Mouse (Mus musculus) retina, adult 2 months (tissue): Measurements from ENCODE around the gene Ces2e.
"Not testable (repeated sequence)": the region's sequence is repeated elsewhere in the genome, so short reads cannot be mapped to it uniquely, and the experiment has no call there.

Experiments used
- DNase-seq: peaks from one replicate; pipeline ENCODE4 v3.0.0-alpha.2; 2012; ENCODE audit warnings: low read depth, low spot score

Gene Ces2e

DNA sequence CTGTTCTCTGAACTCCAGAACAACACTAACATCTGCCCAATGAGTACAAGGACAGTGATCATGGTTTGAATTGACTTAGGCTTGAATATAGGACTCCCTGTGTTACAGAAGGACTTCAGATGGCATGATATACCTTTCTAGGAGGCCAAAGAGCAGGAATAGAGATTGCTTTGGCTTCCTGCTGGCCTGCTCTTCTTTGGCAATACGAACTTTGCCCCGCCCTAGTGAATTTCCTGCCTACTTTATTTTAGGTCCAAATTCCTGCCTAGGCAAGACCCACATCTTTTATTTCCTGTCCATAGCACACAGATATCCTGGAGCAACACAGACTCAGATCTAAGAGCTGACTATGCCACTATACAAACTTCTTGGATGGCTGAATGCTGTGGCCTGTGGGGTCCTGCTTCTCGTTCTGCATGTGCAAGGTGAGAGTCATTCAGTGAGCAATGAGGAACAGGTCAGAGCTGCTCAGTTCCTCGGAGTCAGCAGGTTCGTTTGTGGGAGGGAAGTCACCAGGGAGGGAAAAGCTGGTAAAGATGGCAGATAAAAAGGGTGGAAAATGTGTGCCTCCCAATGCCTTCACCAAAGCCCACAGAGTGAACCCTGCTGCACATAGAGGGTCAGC, at the start of gene Ces2e:
TSS of gene Ces2e (plus strand) at position 289 of the 625 bp plus-strand sequence.
- DNase-seq: no peak

DNA sequence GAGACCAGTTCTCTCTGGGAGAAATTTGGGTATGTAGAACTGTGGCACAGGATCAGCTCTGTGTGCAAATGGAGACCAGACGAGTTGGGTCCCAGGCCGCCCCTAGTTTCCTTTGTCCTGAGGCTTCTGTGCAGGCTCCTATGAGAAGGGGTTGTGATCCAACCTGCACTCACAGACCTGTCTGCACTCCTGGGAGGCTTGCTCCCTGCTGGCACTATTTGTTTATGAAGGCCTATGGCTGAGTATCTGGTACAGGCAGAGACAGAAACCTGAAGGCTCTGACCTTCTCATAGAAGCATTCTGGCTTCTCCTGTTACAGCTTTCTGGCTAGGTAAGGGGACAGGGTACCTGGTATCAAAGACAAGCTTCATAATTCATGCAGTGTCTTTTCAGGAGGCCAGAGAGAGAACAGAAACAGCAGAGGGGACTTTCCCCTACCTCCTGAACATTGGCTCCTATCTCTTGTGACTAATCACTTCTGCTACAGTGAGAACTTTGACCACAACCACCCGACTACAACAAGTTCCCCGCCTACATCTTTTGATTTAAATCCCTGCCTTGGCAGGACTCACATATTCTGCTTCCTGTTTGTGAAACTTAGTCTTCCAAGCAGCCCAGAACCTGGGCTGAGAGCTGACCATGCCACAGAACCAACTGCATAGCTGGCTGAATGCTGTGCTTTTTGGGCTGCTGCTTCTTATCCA, 39.7 kb upstream of the Ces2e start:
- DNase-seq: not testable (repeated sequence)

DNA sequence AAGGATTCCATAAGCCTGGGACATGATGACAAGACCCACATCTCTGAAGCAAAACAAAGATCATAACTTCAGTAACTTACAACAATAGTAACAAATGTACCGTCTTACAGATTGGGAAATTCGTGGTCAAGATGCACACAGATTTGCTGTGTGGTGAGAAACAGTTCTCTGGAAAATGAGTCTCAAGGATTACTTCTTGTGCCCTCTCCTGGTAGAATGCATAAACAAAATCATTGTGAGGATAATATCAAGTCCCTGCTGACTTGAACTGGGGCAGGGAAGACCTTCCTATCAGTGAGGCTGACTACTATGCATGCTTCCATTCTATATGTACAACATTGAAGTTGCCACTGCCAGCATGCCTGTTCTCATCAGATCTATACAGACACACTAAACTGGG, 24.3 kb upstream of the Ces2e start:
- no peak for DNase-seq

DNA sequence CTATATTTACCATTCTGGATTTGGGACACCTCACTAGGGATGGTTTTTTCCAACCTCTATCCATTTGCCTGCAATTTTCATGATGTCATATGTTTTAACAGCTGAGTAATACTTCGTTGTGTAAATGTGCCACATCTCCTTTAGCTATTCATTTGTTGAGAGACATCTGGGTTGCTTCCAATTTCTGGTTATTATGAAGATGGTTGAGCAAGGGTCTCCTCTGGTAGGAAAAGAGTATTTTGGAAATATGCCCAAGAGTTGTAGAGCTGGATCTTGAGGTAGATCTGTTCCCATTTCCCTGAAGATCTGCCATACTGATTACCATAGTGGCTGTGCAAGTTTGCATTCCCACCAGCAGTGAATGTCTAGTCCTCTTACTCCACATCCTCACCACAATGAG, 18.9 kb upstream of the Ces2e start:
- DNase-seq: no peak

DNA sequence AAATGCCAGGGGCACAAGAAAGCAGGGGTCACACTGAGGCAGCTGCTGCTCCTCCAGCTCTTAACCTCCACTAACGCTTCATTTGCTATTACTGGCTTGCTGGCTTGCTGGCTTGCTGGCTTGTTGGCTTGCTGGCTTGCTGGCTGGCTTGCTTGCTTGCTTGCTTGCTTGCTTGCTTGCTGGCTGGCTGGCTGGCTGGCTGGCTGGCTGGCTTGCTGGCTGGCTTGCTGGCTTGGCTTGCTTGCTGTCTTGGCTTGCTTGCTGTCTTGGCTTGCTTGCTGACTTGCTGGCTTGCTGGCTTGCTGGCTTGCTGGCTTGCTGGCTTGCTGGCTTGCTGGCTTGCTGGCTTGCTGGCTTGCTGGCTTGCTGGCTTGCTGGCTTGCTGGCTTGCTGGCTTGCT, 17.0 kb upstream of the Ces2e start:
- DNase-seq: not testable (repeated sequence)

DNA sequence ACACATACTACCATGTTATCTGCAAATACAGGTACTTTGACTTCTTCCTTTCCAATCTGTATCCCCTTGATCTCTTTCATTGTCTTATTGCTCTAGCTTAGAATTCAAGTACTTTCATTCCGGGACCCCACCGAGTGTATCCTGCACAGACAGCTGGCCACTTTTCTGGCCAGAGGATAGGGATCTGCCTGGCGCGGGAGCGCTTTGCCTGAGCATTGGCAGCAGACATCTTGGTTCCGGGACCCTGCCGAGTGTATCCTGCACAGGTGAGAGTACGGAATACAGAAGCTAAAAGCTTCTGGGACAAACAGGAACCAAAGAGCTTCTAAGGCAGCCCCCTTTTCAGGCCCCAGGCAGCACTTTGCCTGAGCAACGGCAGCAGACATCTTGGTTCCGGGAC, 16.4 kb upstream of the Ces2e start:
- not testable (repeated sequence) for DNase-seq

DNA sequence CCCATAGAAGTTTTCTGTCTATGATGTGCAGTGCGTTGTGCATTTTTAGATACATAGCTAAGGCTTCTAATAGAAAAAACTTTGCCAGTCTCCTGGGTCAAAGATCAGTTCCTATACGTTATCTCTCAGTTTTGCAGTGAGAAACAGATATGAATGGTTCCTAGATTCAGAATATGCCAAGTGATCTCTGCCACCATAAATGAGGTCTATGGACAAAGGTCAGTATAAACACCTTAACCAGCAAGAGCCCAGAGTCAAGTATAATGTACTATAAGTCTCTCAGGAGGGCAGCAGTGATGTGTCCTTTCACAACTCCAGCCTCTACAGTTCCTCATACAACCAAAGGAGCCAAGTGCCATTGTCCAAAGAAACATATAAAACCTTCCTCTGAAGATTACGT, 1.2 kb downstream of the Ces2e start:
- DNase-seq: no peak

DNA sequence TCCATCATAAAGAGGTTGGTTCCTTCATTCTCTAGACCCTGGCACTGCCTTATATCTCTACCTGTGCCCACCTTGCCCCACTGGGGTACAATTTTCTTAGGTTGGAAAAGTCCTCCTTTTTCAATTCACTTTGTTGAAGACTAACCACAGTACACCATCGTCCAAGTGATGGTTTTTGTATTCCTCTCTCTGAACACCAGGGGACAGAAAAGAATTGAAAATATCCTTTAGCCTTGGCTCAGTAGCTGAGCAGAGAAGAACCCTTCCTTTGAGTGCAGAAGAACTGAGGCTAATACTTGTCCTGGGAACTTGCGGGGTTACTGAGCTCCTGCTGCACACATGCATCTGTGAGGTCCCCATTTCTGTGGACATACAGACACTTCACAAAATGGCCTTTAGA, 18.6 kb downstream of the Ces2e start:
- no peak for DNase-seq

DNA sequence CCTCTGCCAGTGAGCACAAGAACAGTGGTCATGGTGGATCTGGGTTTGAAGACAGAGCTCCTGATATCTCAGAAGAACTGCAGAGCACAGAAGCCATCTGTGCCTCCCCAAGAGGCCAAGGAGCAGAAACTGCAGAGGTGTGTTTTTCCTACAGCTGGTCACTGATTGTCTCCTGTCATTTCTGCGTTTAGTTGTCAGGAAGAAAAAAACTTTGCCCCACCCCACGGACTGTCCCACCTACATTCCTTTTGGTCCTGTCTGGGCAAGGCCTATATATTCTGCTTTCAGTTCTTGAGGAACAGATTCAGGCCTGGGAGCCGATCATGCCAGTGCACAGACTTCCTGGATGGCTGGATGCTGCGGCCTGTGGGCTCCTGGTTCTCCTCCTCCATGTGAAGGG, 21.0 kb downstream of the Ces2e start, which contains the start of gene Ces2f:
TSS of gene Ces2f (plus strand) at position 301 of the 400 bp plus-strand sequence.
- no peak for DNase-seq

DNA sequence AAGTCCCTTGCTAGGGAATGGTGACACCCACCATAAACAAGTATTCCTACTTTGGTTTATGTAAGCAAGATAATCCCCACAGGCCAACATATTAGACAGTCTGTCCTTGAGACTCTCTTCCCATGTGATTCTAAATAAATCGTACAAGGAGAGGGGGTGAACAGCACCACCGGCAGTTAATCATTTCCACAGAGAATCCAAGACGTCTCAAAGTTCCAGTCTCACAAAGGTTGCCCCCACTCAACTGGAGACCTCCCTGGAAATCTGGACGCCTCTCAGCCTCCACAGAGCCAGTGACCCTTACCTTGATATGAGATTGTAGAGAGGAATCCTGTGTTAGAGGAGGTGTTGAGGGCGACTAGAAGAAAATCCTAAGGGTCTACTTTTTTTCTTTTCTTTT, 23.0 kb downstream of the Ces2e start:
- no peak for DNase-seq

DNA sequence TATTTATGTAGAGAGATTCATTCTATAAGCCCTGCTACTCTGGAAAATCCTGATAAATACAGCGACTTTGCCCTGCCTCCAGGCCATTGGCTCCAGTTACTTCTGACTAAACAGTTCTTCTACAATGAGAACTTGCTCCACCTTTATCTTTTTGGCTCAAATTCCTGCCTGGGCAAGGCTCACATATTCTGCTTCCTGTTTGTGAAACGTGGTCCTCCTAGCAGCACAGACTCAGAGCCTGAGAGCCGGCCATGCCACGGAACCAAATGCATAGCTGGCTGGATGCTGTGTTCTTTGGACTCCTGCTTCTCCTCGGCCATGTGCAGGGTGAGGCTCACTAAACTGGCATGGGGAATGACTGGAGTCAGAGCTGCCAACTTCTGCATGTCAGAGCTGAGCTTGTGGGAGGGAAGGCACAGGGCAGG, 35.5 kb downstream of the Ces2e start, which contains the start of gene Ces2g:
TSS of gene Ces2g (plus strand) at position 182 of the 425 bp plus-strand sequence.
- no peak for DNase-seq

DNA sequence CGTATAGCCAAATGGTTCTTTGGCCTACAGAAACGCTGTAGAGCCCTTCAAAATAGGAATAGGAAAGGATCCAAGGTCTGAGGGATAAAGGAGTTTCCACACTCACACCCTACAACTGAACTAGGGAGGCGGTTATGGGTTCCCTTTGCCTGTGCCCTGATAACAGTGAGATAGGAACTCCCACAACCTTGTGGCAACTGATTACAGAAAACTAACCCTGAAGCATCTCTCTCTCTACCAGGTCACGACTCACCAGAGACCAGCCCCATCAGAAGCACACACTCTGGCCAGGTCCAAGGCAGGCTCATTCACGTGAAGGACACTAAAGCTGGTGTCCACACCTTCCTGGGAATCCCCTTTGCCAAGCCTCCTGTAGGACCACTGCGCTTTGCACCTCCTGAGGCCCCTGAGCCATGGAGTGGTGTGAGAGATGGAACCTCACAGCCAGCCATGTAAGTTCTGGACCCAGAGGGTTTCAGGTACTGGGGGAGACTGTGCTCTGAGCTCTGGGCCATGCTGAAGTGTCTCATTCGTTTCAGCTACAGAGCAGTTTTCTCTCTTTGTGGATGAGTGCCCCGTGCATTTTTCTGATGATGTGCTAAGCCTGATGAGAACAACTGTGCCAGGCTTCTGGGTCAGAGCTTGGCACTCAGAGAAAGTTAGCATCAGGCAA, 36.3 kb downstream of the Ces2e start:
- DNase-seq: no peak

DNA sequence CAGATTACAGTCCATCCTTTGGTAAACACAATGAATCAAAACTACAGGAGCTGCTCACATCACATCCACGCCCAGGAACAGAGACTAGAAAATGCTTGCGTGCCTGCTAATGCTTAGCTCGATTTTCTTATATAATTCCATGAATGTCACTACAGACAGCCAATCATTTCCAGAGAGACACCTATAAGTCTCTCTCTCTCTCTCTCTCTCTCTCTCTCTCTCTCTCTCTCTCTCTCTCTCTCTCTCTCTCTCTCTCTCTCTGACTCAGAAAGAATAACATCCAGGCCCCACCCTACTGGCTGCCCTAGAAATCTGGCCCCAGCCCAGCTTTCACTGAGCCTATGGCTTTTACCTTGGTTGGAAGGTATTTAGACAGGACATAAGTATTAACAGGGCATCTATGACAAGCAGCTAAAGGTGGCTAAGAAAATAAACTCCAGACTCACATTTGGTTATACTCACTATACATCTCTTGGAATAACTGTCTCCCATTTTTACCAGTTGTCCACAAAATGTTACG, 37.4 kb downstream of the Ces2e start:
- no peak for DNase-seq

DNA sequence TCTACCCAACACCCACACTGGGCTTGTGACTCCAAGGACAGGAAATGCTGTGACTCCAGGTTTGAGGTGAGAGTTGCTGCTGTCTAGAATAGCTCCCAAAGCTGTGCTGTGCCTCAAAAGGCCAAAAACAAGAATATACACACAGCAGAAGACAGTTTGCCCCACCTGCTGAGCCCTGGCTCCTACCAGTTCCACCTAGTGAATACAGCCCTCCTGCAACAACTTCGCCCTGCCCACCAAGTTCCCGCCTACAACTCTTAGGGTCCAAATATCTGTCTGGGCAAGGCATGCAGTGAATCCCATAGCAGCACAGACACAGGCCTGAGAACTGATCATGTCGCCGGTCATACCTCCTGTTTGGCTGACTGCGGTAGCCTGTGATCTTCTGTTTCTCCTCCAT, 58.1 kb downstream of the Ces2e start:
- no peak for DNase-seq
